Mouse (Mus musculus) heart, embryonic 11.5 days (tissue): ENCODE results near the gene Pycr1. TPM values are rescaled to one million over a fixed set of nuclear protein-coding genes. Genes with fewer than 3 reads are reported as not detected.

Experiments used
- ATAC-seq: fragments of 200-750 bp; cut with Nextera tagmentation; replicated peaks from 2 replicates; pipeline ENCODE4 v1.8.0; 2017; ENCODE audit warnings: moderate library complexity; ENCODE audit not compliant: insufficient number of reproducible peaks, low FRiP score, low TSS enrichment
- H3K27ac ChIP-seq: fragments of 300-500 bp; sonication (generic); 2 replicates; pipeline ENCODE4 v1.5.1; 2014; ENCODE audit warnings: mild to moderate bottlenecking, low read depth, low read length
- H3K27me3 ChIP-seq: fragments of 300-500 bp; sonication (generic); 2 replicates; pipeline ENCODE4 v1.6.1; 2014; ENCODE audit warnings: mild to moderate bottlenecking, low read length, mixed read lengths; ENCODE audit not compliant: control insufficient read depth, insufficient read depth
- H3K36me3 ChIP-seq: fragments of 300-500 bp; sonication (generic); 2 replicates; pipeline ENCODE4 v1.6.1; 2014; ENCODE audit warnings: mild to moderate bottlenecking, low read length, moderate library complexity, mixed read lengths; ENCODE audit not compliant: control insufficient read depth, insufficient read depth
- H3K4me1 ChIP-seq: fragments of 300-500 bp; sonication (generic); 2 replicates; pipeline ENCODE4 v1.6.1; 2014; ENCODE audit warnings: low read length; ENCODE audit not compliant: control insufficient read depth, insufficient read depth
- H3K4me2 ChIP-seq: fragments of 300-500 bp; sonication (generic); 2 replicates; pipeline ENCODE4 v1.6.1; 2014; ENCODE audit warnings: mild to moderate bottlenecking, moderate library complexity
- H3K4me3 ChIP-seq: fragments of 300-500 bp; sonication (generic); 2 replicates; pipeline ENCODE4 v1.5.1; 2014; ENCODE audit warnings: low read depth, low read length
- H3K9ac ChIP-seq: fragments of 300-500 bp; sonication (generic); 2 replicates; pipeline ENCODE4 v1.6.1; 2014; ENCODE audit warnings: mild to moderate bottlenecking, low read depth, low read length, moderate library complexity
- H3K9me3 ChIP-seq: fragments of 300-500 bp; sonication (generic); replicated peaks from 2 replicates; pipeline ENCODE4 v1.6.1; 2016; ENCODE audit warnings: low read length; ENCODE audit not compliant: control insufficient read depth
- WGBS: fragments of 180-500 bp; shearing (Covaris S2); extraction: QIAGEN DNeasy Blood & Tissue Kit; methylation state at CpG from one replicate; pipeline ENCODE4 v1.1.7; 2014; ENCODE audit not compliant: insufficient replicate concordance; 5-methylcytosine and 5-hydroxymethylcytosine counted together
- polyA plus RNA-seq: library from polyadenylated mRNA; unstranded; fragments of >200 nt; fragmentation: Nextera tagmentation; extraction: Ambion mirVana; gene quantifications from 2 replicates; pipeline ENCODE4 v1.2.1, GENCODE M21; 2014

Pycr1 gene
- polyA plus RNA-seq, 1 experiment from 2014 or later, result 24.9 TPM

DNA sequence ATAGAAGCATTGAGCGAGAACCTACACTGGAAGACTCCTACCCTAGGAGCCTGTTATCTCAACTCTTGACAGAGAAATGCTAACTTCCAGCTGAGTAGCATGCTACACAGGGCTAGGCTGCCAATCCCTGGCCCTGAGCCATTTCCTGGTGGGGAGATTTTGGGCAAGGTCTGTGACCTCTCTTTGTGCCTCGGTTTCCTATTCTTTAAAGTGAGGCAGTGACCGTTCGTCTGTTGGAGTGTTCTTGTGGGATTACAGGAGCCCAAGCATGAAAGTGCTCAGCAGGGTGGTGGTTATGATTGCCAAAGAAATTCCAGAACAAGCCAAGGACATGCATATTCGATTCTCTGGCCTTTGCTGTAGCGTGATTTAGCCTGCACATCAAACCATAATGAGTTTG is 19.2 kb upstream of the Pycr1 start:
- Histone ChIP-seq H3K27ac (no peak overlapping the region), H3K9ac (no peak overlapping the region), H3K4me3 (no peak overlapping the region), H3K36me3 (no peaks in the 10 kb centered on the region), H3K4me2 (no peak overlapping the region), H3K4me1 (peaks cover 15% of the 10 kb centered on the region), H3K9me3 (no peaks in the 10 kb centered on the region), H3K27me3 (peaks cover 63% of the 10 kb centered on the region)
- WGBS, result 57% methylated on average over 6 of the region's 6 CpGs
- no peak for ATAC-seq

DNA sequence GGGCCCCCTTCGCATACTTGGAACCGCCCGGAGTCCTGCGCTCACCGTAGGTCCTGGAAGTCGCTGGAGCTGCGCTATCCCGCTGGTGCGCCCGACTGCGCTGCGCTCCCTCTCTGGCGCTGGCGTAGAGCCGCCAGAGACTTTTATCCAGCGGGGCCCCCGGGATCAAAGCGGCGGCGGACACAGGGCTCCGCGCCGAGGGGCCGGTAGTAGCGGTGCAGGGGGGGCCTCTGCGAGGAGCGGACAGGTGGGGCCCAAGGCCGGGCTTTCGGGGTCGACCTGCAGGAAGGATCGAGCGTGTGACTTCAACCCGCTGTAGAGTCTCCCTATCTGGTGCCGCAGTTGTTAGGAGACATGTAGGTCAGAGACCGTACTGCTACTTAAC is 17.5 kb upstream of the Pycr1 start, which contains the start of gene Notum:
Notum (minus strand) TSS at position 100 of the 385 bp plus-strand sequence.
- no peak for ATAC-seq
- Histone ChIP-seq H3K9ac (peak within 1 kb of the TSS; percentile 63), H3K4me1 (peaks cover 15% of the 10 kb centered on the region), H3K9me3 (no peaks in the 10 kb centered on the region), H3K36me3 (no peaks in the 10 kb centered on the region), H3K27ac (no peak within 1 kb of the TSS), H3K4me2 (peak within 1 kb of the TSS; percentile 81), H3K4me3 (peak within 1 kb of the TSS; percentile 49), H3K27me3 (peaks cover 80% of the 10 kb centered on the region)
- WGBS, result 1% methylated on average over 35 of the region's 35 CpGs

DNA sequence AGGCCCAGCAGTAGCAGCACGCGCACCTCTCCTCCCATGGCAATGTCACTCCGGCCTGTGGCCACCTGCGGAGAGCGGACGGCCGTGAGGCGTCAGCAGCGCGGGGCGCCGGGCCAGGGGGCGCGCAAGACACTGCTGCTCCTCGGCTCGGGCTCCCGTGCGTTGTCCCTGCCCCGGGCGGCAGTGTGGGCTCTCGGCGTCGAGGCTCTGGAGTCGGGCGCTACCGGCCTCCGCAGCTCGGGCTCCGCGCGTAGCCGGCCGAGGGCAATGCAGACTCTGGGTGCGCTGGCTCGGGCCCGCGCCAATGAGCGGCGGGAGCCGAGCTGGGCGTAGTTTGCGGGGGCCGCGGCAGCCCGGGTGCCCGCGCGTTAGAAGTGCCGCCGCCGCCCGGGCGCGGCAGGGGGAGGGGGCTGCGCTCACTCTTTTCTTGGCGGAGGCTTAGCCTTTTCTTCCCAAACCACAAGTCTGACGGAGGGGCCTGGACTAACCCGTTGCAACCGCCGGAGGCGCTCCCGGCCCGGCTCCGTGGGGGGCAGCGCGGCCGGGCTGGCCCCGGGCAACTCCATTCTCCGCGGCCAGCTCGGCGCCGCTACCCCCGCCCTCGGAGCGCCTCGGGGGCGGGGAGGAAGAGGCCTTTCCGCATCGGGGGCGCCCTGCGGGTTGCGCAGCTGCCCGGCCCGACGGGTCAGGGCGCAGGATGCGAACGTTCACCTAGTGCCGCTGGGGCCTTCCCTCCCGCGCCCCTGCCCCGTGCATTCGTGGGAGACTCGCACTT is 16.9 kb upstream of the Pycr1 start:
- 0 out of 2 replicates have a peak, but pooled peaks have one; percentile 57 for ATAC-seq
- Histone ChIP-seq H3K27me3 (peaks cover 83% of the 10 kb centered on the region), H3K4me1 (peaks cover 15% of the 10 kb centered on the region), H3K27ac (no peak overlapping the region), H3K9ac (peak overlapping the region; percentile 63), H3K9me3 (no peaks in the 10 kb centered on the region), H3K36me3 (no peaks in the 10 kb centered on the region), H3K4me3 (peak overlapping the region; percentile 49), H3K4me2 (peak overlapping the region; percentile 81)
- whole genome bisulfite sequencing, result under 1% methylated on average over 79 of the region's 95 CpGs

DNA sequence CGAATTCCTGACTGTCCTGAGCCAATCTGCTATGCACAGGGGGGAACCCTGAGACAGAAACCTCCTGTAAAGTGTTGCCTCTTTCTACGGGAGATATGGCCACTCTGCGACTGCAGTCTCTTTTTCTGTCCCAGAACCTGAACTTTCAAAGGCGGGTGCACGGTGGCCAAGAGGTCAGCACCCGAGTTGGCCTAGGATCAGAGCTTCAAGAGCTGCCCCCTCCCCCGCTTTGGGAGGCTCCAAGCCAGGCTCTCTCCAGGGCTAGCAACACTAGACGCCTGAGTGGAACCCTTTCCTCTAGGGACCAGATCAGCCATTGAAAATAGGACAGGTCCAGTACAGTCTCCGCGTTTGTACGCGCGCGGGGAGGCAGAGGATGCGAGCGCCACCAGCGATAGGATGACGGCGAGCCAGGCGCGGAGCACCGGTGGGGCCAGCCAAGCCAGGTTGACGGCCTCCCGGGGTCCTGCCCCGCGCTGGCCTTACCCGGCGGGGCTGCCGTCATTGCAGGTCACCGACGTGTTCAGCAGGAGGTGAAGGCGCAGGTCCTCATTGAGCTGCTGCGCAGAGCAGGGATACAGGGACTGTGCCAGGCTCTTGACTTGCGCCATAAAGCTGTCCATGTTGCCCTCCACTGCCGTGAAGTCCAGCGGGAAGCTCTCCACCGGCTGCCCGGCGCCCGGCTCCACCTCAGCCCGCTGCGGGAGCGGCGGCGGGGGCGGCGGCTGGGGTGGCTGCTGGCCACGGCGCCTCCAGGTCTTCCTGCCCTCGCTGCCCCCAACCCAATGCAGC is 16.1 kb upstream of the Pycr1 start:
- H3K4me2 ChIP-seq, result peak overlapping the region; percentile 81
- WGBS, result 5% methylated on average over 50 of the region's 50 CpGs
- H3K27me3 ChIP-seq, result peaks cover 76% of the 10 kb centered on the region
- H3K9me3 ChIP-seq, result no peaks in the 10 kb centered on the region
- H3K4me1 ChIP-seq, result peaks cover 15% of the 10 kb centered on the region
- no peak for ATAC-seq
- H3K4me3 ChIP-seq, result peak overlapping the region; percentile 49
- no peak overlapping the region for H3K27ac ChIP-seq
- H3K9ac ChIP-seq, result peak overlapping the region; percentile 63
- no peaks in the 10 kb centered on the region for H3K36me3 ChIP-seq

- ATAC-seq, result no peak
Measured at GRCm38 (mm10) chr11:120658876-120659410, 15.4 kb upstream of the Pycr1 start.

GRCm38 (mm10) chr11:120657301-120657700 is 13.7 kb upstream of the Pycr1 start:
- H3K9me3 ChIP-seq, result no peaks in the 10 kb centered on the region
- no peak overlapping the region for H3K9ac ChIP-seq
- peaks cover 66% of the 10 kb centered on the region for H3K27me3 ChIP-seq
- H3K4me1 ChIP-seq, result peaks cover 11% of the 10 kb centered on the region
- ATAC-seq, result no peak
- no peak overlapping the region for H3K27ac ChIP-seq
- H3K36me3 ChIP-seq, result no peaks in the 10 kb centered on the region
- WGBS, result 85% methylated on average over 4 of the region's 4 CpGs
- H3K4me2 ChIP-seq, result no peak overlapping the region
- no peak overlapping the region for H3K4me3 ChIP-seq

More at GRCm38 (mm10) chr11:120658876-120659410, 15.4 kb upstream of the Pycr1 start:
- peak overlapping the region; percentile 49 for H3K4me3 ChIP-seq
- no peaks in the 10 kb centered on the region for H3K36me3 ChIP-seq
- no peak overlapping the region for H3K9ac ChIP-seq
- H3K27me3 ChIP-seq, result peaks cover 76% of the 10 kb centered on the region
- H3K4me2 ChIP-seq, result peak overlapping the region; percentile 81
- H3K4me1 ChIP-seq, result peaks cover 15% of the 10 kb centered on the region
- H3K9me3 ChIP-seq, result no peaks in the 10 kb centered on the region
- 4% methylated on average over 24 of the region's 24 CpGs for WGBS
- no peak overlapping the region for H3K27ac ChIP-seq

GRCm38 (mm10) chr11:120654741-120655140 is 11.2 kb upstream of the Pycr1 start:
- 71% methylated on average over 3 of the region's 3 CpGs for WGBS
- Histone ChIP-seq H3K36me3 (no peaks in the 10 kb centered on the region), H3K4me2 (no peak overlapping the region), H3K9ac (no peak overlapping the region), H3K27me3 (peaks cover 41% of the 10 kb centered on the region), H3K27ac (no peak overlapping the region), H3K4me1 (no peaks in the 10 kb centered on the region; the same call in 1 of the 2 replicates), H3K4me3 (no peak overlapping the region), H3K9me3 (no peaks in the 10 kb centered on the region)
- no peak for ATAC-seq

DNA sequence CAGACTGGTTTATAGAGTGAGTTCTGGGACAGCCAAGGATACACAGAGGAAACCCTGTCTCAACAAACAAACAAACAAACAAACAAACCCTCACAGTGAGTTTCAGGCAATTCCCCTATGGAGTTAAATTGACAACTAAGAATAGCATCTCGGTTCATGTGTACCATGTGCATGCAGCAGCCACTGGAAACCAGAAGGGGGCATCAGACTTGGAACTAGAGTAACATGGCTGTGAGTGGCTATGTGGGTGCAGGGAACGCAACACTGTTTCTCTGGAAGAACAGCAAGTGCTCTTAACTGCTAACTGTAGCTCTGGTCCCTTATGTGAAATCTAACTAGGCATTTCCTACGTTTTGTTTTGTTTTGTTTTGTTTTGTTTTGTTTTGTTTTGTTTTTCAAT is 8.3 kb upstream of the Pycr1 start:
- H3K4me2 ChIP-seq, result no peak overlapping the region
- H3K4me1 ChIP-seq, result peaks cover 9% of the 10 kb centered on the region

More for the DNA sequence above, 8.3 kb upstream of the Pycr1 start:
- H3K4me3 ChIP-seq, result no peak overlapping the region
- no peaks in the 10 kb centered on the region for H3K36me3 ChIP-seq
- 64% methylated on average over 3 of the region's 3 CpGs for WGBS
- no peak overlapping the region for H3K9ac ChIP-seq
- peaks cover 22% of the 10 kb centered on the region for H3K27me3 ChIP-seq
- no peak overlapping the region for H3K27ac ChIP-seq
- no peaks in the 10 kb centered on the region for H3K9me3 ChIP-seq
- no peak for ATAC-seq
